Mouse (Mus musculus): ENCODE data around the gene Rps6kl1.
"Not testable (repeated sequence)": the region's sequence is repeated elsewhere in the genome, so short reads cannot be mapped to it uniquely, and the experiment has no call there.

Rps6kl1 gene

DNA sequence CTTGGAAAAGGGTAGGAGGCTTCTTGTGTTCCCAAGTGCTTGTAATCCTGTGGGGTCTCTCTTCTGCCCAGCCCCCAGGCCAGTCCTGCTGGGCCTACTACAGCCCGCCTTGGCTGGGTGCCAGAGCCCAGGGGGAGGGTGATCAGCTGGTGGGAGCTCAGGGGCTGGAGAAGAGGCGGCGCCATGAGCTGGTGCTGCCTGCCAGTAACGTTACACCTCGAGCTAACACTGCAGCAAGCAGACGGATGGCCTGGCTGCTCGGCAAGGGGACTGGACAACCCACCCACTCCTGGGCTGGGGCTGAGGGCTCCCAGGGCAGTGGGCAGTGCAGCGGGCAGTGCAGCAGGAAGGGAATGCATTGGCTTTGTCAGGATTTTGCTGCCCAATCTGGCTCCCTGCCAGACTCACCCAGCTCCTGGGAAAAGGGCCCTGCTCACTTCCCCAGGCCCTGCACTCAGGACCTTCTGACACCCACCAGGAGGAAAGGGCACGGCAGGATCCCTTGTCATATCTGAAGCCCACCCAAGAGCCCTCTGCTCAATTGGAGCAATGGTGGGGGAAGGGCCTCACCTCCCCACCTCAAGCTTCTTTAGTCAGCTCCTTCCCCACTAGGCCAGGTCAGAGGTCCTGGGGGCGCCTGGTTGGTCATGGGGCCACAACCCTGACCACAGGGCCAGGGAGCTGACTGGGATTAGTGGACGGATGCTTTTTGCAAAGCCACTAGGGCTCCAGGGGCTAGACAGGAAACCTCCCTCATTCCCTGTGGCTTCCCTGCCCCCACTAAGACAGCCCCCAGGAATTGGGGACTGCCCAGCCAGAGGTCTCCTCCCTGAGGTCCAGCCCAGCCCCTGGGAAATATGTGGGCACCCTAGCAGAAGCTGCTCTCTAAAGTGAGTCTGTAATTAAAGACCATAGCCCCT, 25.1 kb upstream of the Rps6kl1 start:
- peak; percentile 81 for DNase-seq (ENCODE audit: low read depth, low spot score)

GRCm38 (mm10) chr12:85175087-85175675, 24.1 kb upstream of the Rps6kl1 start:
- DNase-seq (ENCODE audit: low read depth, low spot score), result no peak

DNA sequence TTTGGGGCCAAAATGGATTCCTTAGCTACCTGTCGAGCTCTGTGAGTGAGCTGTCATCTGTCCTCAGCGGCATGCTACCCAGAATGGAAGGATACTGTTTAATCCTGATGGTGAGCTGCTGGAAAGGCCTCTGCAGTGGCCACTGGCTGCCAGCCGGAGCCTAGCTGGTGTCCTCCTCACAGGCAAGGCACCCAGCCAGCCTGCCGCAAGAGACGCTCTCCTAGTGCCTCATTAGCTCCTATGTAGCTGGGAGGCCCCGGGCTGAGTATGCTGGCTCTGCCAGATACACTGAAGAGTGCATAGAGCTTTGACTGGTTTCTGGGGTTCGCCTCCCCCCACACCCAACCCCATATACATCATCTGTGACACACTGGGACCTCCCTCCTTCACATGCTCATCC, 23.0 kb upstream of the Rps6kl1 start:
- no peak for DNase-seq (ENCODE audit: low read depth, low spot score)

- no peak for DNase-seq (ENCODE audit: low read depth, low spot score)
Observed at GRCm38 (mm10) chr12:85170948-85171307, 19.9 kb upstream of the Rps6kl1 start.

GRCm38 (mm10) chr12:85170284-85170947, 19.4 kb upstream of the Rps6kl1 start:
- no peak for DNase-seq (ENCODE audit: low read depth, low spot score)

GRCm38 (mm10) chr12:85169877-85170276, 18.8 kb upstream of the Rps6kl1 start:
- no peak for DNase-seq (ENCODE audit: low read depth, low spot score)

- peak; percentile 71 for DNase-seq (ENCODE audit: low read depth, low spot score)
Observed at GRCm38 (mm10) chr12:85169117-85169858, 18.2 kb upstream of the Rps6kl1 start.

- no peak for DNase-seq (ENCODE audit: low read depth, low spot score)
Observed at GRCm38 (mm10) chr12:85166631-85167030, 15.6 kb upstream of the Rps6kl1 start.

- DNase-seq (ENCODE audit: low read depth, low spot score), result no peak
Observed at GRCm38 (mm10) chr12:85164996-85165395, 13.9 kb upstream of the Rps6kl1 start.

DNA sequence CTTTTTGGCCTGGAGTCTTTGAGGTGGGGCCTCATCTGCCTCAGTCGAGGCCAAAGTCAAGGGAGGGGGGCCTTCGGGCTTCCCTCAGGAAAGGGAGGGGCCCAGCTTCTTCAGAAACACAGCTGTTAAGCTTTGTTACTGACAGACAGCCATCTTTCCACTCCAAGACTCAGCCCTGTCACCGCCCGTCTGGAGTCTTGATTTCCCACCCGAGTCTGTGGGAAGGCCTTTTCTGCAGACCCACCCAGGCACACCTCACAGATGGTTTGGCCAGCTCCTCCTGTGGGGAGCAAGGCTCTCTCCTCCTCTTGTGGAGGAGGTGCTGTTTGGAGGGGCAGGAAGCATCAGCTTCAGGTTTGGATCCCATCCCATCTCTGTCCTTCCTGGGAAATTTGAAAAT, 8.5 kb upstream of the Rps6kl1 start:
- DNase-seq (ENCODE audit: low read depth, low spot score), result no peak

DNA sequence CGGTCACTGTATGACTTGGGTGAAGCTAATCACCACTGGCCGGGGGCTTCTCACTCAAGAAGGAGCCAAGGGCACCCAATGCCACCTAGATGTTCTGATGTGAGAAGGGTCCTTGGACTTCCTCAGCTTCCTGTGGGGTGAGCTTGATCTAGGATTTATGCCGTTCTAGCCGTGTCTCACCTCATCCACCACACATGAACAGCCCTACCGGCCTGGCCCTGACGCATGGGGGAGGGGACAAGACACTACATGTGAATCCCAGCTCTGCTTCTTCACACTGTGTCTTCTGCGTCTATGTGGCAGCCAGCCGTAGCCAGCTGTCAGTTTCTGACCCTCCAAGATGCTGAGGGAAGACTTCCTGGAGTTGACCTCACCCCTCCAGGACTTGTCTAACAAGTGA, 7.7 kb upstream of the Rps6kl1 start:
- DNase-seq (ENCODE audit: low read depth, low spot score), result no peak

DNA sequence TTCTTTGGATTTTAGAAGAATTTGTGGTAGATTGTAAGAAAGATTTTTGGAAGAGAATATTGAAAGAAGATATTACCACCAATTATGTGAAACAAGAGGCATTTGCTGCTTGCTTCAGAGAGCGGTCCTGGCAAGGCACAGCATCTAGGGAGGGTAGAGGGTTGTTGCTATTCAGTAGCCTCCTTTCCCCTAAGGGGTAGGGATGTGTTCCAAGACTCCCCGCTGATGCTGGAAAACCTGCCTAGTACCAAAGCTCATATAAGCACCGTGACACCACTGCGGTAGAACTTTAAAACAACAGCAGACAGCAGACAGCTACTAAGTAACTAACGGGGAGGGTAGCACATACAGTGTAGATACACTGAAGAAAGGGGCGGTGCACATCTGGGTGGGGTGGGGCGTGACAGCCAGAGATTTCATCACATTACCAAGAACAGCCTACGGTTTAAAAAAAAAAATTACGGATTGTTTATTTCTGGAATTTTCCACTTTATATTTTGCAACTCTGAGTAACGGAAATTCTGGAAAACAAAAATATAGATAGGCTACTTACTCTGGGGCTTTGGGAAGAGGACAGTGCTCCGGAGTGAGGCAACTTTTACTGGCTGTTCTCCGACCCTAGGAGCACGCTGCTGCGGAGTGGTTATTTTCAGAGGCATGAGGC, 6.9 kb upstream of the Rps6kl1 start:
- no peak for DNase-seq (ENCODE audit: low read depth, low spot score)

- DNase-seq (ENCODE audit: low read depth, low spot score), result peak; percentile 16
Observed at GRCm38 (mm10) chr12:85156324-85156723, 5.3 kb upstream of the Rps6kl1 start.

DNA sequence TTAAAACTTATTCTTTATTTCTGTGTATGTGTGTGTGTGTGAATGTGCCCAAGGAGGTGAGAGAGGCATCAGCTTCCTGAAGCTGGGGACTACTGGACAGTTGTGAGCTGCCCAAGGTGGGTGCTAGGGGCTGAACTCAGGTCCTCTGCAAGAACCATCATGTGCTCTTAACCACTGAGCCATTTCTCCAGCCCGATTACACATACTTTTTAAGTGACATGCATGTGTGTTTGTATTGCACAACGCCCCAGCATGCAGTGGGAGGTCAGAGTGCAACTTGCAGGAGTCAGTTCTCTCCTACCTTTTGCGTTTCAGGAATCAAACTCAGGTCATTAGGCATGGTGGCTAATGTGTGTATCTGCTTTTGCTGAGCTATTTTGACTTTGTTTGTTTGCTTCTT, 1.9 kb upstream of the Rps6kl1 start:
- DNase-seq (ENCODE audit: low read depth, low spot score), result no peak

GRCm38 (mm10) chr12:85150321-85151001, 603 bp downstream of the Rps6kl1 start:
- DNase-seq (ENCODE audit: low read depth, low spot score), result no peak

DNA sequence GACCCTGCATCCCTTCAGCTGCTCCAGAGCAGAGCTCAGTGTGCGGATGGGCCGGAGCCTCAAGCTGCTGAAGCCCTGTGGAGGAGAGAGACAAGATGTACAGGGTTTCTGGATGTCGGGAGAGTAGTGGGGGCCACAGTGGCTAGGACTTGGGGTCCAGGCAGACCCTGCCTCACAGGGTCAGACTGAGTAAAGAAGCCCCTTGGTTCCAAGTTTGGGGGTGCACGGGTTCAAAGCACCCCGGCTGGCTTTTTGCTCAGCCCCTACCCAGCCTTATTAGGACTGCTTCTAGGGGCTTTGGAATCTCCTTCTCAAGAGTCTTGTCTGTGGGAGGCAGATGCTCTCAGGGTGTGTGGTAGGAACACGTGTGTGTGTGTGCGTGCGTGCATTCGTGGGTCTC, 4.2 kb downstream of the Rps6kl1 start:
- DNase-seq (ENCODE audit: low read depth, low spot score), result no peak

GRCm38 (mm10) chr12:85146355-85146754, 4.7 kb downstream of the Rps6kl1 start:
- no peak for DNase-seq (ENCODE audit: low read depth, low spot score)

GRCm38 (mm10) chr12:85145630-85146029, 5.4 kb downstream of the Rps6kl1 start:
- DNase-seq (ENCODE audit: low read depth, low spot score), result no peak

- DNase-seq (ENCODE audit: low read depth, low spot score), result no peak
Observed at GRCm38 (mm10) chr12:85144821-85145220, 6.2 kb downstream of the Rps6kl1 start.

GRCm38 (mm10) chr12:85144276-85144675, 6.8 kb downstream of the Rps6kl1 start:
- DNase-seq (ENCODE audit: low read depth, low spot score), result not testable (repeated sequence)

GRCm38 (mm10) chr12:85142803-85143202, 8.3 kb downstream of the Rps6kl1 start:
- DNase-seq (ENCODE audit: low read depth, low spot score), result peak; percentile 90

Measured in forelimb bud, embryonic 11.5 days (tissue).